Mouse (Mus musculus): ENCODE measurements around the gene Olfr1115.
"Not testable (repeated sequence)": the region's sequence is repeated elsewhere in the genome, so short reads cannot be mapped to it uniquely, and the experiment has no call there.

Gene Olfr1115

GRCm38 (mm10) chr2:87247713-87248112 lies at the start of gene Olfr1115:
Olfr1115 (plus strand) TSS chr2:87248013.
- DNase-seq (ENCODE audit: low read depth): no peak

- no peak for DNase-seq (ENCODE audit: low read depth)
Observed at GRCm38 (mm10) chr2:87208670-87209069, 39.1 kb upstream of the Olfr1115 start, which contains the start of gene Olfr1113. Olfr1113 (plus strand) TSS chr2:87208970.

- no peak for DNase-seq (ENCODE audit: low read depth)
Observed at GRCm38 (mm10) chr2:87267234-87267633, 19.4 kb downstream of the Olfr1115 start, which contains the start of gene Olfr1116. Olfr1116 (plus strand) TSS chr2:87267534.

- not testable (repeated sequence) for DNase-seq (ENCODE audit: low read depth)
Observed at GRCm38 (mm10) chr2:87293977-87294376, 46.2 kb downstream of the Olfr1115 start.
